Mouse (Mus musculus) adrenal gland, adult (tissue): ENCODE measurements around the gene Mrps22.

Experiments used
- DNase-seq, 2 experiments: peaks; one replicate each; pipeline ENCODE4 v3.0.0; 2022 to 2023; ENCODE audit warnings: low spot score in 1 of 2; ENCODE audit not compliant: inconsistent age in 2 of 2

Gene Mrps22

DNA sequence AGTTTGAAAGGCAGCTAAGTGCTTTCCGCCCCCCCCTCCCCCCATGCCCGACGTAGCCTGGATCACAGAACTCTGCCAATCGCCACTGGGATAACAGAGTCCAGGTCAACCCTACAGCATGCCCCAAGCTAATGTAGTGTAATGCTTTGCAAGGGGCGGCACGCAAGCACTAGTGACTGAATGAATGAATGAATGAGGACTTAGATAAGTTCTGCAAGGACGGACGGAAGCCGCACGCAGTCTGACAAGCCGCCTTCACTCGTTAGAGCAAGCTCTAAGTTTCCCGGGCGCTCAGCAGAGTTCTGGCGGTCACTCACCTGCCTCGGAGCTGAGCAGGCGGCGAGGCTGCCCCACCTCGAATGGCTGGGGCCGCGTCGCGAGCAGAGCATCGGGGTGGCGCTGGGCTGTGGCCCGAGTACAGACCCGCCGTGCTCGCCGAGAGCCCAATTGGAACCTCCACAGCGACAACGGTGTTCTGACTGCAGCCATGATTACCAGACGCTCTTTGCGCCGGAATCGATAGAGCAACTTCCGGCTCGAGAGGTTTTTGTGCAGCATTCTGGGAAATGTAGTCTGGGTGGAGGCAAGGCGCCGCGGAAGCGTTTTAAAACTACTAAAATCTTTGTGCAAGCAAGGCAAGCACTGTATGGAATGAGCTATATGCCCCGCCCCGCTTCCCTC lies at the start of gene Mrps22:
Mrps22 (minus strand) TSS at position 505 of the 681 bp plus-strand sequence.
- peak; percentile 84 to 95 for DNase-seq

DNA sequence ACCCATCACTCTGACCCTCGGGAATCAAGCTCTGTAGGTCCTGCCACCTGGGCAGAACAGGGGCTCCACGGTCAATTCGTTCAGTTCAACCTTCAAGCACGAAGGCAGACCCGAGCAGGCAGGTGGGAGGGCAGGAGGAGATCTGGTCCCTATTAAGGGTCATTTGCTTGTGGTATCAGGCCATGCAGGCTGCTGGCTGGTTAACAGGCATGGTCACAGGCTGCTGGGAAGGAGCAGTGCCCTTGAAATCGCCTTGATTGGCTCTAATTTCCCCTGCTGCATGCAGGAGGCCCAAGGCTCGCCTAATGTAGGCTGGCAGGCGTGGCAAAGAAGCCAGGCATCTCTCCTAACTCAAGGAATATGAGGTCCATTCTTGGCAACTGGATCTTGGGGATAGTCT lies 49.1 kb upstream of the Mrps22 start:
- no peak for DNase-seq

DNA sequence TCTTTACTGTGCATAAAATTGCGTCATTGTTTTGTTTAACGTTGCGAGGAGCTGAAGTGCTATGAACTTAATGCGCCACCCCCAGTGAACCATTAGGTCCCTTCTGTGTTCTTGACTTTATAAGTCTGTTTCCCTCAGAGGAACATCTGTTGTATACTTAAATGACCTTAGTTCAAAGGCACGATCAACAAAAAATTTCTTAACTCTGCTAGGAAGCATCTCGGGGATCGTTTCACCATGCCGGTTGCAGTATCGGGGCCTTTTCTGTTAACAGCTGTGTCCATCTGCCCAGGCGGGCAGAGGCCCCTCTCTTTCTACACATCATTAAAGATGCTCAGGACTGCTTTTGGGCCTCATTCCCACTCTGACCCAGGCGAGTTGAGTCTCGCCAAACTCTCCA lies 46.0 kb upstream of the Mrps22 start:
- no peak for DNase-seq

DNA sequence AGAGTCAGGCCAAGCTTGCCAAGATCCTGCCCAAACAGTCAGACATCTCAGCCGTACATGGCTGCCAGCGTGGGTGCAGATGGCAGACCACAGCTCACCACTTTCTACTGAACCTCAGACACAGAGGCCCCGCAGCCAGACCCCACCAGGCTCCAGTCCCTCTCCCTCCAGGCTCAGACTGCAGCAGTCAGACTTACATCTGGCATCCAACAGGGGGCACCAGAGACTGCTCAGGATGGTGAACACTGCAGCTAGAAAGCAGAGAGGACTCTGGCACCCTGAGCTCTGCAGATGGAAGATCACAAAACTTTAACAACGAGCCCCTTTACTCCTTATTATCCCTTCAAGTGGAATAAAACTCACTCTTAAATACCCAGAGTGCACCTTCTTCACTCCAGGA lies 44.3 kb upstream of the Mrps22 start:
- peak; percentile 80 to 88 for DNase-seq

DNA sequence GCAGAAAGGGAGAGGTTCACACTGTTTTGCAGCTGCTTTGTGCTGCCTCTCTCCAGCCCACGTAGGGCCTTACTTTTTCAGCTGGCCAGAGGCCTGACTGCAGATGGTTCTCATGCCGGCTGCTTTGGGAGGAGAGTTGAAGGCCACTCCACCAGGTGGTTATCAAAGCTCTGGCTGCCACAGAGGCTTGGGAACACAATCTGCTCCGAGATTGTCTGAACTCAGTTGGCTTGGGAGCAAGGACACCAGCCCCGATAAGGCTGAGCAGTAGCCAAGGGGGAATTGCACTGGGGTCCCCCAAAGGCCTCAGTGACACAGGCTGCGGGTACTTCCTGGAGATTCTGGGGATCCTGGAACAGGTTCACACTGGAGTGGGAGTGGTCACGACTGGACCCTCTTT lies 40.7 kb upstream of the Mrps22 start:
- peak; percentile 62 to 80 for DNase-seq

DNA sequence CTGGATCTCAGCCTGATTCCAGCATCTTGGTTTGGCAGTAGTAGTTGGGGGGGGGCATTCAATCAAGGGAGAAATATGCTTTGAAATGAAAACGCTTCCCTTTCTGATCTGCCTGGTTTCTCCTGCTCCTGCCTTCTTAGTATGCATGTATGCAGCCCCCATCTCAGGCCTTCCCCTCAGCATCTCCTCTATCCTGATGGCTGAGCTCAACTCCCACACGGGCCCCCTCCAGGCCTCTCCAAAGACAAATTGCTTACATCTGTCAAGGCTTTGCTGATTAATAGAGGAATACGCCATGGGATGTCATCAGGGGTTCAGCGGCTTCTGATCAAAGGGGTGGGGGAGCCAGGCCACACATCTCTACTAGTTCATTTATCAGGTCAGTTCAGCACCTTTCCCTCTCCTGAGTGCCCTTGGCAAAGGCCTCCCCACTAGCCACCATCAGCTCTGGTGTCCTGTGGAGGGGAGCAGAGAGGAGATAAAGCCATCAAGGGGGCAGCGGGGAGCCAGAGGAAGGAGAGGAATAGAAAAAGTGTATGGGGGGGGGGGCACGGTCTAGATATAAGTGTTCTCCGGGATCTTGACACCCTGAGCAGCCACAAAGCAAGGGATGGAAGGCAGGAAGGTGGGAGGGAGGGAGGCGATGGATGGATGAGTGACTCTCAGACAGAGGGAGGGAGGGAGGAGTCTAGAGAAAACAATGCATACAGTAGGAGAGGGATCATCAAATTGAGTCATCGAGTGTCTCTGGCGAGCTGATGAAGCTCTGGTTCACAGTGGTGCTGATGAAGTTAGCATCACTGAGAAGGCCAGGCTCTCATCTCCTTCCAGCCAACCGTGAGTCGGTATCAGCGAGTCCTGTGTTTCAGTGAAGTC lies 32.1 kb upstream of the Mrps22 start:
- DNase-seq = no peak

DNA sequence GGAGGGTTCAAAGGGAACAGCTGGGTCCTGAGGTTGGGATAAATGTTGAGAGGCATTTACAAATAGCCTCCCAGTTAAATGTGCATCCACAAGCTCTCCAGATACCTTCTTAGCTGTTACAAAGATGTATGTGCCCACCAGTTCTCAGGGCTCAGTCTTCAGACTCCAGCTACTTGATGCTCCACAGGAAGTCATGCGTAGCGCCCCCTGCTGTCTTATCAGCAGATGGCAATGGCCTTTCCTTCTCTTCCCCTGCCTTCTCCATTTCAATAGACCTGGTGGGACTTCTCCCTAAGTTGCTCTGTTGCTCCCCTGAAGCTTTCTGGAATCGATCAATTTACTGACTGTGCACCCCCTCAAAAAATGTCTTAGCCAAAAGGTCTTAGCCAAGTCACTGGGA lies 27.0 kb upstream of the Mrps22 start:
- no peak for DNase-seq

DNA sequence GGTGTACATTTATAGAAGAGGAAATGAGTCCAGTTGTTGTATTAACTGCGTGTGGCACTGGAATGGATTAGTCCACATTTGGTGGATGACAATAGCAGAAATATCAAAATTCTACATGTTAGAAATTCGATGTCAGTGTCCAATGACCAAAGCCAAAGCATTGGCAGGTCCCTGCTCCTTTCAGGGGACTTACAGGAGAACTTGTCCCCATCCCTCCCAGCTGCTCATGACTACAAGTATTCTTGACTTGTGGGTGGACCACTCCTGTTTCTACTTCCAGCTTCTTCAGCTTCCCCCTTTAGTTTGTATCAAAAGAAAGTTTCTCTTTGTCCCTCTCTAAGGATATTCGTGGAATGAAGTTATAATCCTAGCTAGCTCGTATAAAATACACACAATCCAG lies 3.4 kb upstream of the Mrps22 start:
- no peak for DNase-seq

DNA sequence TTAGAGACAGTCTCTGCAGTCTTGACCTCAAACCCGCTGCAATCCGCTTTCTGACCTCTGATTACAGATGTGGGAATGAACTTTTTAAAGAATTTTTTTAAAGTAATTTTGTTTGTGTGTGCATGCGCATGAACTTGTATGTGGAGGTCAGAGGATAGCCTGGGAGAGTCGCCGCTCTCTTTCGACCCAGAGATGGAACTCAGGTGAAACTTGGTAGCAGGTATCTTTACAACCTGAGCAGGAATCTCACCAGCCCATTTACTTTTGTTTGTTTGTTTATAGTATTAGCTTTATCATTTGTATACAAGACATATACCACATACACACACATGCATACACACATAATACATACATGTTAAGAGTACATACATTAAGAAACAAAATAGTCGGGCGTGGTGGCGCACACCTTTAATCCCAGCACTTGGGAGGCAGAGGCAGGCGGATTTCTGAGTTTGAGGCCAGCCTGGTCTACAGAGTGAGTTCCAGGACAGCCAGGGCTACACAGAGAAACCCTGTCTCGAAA lies 438 bp upstream of the Mrps22 start:
- no peak for DNase-seq

DNA sequence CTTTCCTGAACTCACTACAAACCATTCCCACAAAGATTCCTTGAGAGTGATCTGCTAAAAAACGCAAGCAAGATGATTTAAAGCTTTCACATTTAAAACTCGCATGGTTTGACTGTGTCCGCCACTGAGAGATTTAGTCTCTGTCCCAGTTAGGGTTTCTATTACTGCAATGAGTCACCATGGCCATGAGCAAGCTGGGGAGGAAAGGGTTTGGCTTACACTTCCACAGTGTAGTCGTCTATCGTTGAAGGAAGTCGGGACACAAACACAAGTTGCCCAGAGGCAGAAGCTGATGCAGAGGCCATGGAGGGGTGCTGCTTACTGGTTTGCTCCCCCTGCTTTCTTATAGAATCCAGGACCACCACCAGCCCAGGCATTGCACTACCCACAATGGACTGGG lies 1.4 kb downstream of the Mrps22 start:
- peak; percentile 35 to 76 for DNase-seq

DNA sequence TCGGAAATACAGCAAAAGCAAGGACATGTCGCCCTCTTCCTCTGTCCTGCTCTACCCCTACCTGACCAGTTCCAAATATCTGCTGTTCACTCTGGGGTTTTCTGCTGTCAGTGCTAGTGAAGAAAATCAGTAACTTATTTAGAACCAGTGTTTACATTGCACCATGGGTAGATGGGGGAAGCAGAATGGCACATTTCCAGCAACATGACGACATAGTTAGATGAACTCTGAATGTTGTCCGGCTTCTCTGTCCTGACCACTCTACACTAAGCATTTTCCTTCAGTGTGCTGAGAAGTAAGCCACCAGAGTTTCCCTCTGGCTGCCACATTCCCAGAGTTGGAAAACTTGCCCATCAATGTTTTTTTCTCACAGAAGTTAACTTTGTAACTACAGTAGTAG lies 17.6 kb downstream of the Mrps22 start:
- no peak for DNase-seq

DNA sequence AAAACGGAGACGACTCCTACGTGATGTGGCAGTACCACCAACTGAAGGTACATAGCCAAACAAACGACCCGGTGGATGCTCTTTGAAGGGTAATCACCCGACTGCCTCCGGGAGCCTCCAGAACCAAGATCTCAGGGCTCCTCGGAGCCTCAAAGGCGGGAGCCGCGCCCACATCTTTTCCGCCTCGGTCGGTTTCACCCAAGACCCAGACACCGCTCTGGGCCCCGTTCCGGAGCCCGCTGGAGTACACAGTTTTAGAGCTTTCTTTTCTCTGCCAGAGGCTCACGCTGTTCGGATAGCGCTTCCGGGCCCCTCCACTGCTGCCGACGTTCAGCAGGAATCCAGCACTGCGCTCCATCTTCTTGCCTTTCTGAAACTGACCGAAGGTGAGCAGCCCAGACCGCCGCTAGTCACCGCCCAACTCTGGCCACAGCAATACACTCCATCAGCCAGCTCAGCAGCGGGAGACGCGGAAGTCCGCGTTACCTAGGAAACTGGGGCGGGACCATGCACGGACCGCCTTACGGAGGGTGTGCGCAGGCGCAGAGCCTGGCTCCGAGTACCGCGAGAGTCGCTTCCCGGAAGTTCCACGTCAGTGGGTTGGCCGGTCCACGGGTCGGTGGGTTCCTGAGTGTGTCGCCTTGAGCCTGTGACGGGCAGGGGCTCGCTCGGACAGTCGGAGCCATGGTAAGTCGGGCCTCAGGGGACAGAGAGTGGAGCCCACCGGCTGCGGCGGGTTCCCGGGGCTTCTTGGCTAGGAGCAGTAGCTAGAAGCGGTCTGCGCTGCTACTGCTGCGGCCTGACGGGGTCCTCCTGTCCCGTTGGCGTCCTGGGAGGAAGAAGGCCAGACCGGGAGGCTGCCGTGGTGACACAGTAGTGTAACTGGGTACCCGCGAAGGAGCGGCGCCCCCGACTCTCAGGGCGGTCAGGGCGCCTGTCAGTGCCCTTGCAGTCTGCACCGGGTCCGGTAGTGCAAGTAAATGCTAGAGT lies 38.0 kb downstream of the Mrps22 start, which contains the start of gene Copb2:
Copb2 (plus strand) TSS at position 585 of the 990 bp plus-strand sequence.
- DNase-seq = peak; percentile 99

DNA sequence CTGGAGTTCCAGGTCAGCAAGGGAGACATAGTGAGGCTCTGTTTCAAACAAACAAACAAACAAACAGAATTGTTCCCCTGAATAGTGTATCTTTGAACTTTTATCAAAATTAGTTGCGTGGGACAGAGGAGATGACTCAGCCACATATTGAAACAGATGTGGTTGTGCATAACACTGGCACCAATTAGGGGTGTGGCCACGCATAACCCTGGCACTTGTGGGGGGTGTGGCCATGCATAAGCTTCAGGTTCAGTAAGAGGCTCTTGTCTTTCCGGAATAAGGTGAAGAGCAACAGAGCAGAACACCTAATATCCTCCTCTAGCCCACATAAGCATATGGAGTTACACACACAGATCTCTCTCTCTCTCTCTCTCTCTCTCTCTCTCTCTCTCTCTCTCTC lies 57.4 kb downstream of the Mrps22 start:
- no peak for DNase-seq
